Mouse (Mus musculus): ENCODE data around the gene Gsg1l. TPM values are rescaled to one million over a fixed set of nuclear protein-coding genes. Genes with fewer than 3 reads are reported as not detected.

Gsg1l gene
- polyA plus RNA-seq, 1 experiment from 2014 or later: 0.96 TPM

DNA sequence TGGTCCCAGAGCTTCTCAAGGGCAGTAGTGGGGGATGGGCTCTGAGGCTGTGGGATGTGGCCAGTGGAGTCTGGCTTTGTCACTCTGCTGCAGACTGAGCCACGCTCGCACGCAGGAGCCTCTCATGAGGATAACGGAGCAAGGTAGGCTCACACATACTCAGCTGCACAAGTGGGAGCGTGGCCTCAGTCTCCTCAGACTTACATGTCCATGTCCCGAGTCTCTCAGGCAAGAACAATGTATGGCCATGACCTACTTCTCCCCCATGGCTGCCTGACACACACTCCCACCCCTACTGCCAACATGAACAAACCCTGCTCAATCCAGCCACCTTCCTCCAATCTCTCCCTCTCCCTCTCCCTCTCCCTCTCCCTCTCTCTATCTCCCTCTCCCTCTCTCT, 106.8 kb downstream of the Gsg1l start:
- Histone ChIP-seq H3K27me3 (ENCODE audit: insufficient read depth, low read length) (no peaks in the 10 kb centered on the region), H3K9ac (replicated peaks; ENCODE audit: low read length) (no peak overlapping the region), H3K36me3 (ENCODE audit: insufficient read depth, low read length) (no peaks in the 10 kb centered on the region), H3K27ac (ENCODE audit: low read length) (no peak overlapping the region), H3K4me3 (ENCODE audit: low read length) (no peak overlapping the region), H3K4me2 (replicated peaks; ENCODE audit: low read depth, low read length) (no peak overlapping the region), H3K4me1 (ENCODE audit: insufficient read depth, low read length) (no peaks in the 10 kb centered on the region), H3K9me3 (ENCODE audit: low read length) (no peaks in the 10 kb centered on the region)
- ATAC-seq (ENCODE audit: low FRiP score, low TSS enrichment): no peak
- 71% methylated on average over 6 of the region's 6 CpGs for whole genome bisulfite sequencing

DNA sequence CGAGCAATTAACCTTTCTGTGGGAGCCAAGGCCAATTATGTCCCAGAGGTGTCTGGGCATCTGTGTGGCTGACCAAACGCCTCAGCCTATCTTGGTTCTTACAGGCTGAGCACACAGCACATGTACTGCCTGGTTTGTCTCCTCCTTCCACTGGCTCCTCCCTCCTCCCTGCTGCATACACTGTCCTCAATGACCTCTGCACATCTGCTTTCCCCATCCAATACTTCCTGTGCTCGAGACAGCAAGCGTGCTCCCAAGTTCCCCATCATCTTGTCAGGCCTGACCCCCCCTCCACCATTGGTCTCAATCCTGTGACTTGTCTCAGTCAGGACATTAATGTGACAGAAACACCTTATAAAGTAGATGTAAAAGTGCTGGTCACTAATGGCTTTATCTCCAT, 108.3 kb downstream of the Gsg1l start:
- Histone ChIP-seq H3K27ac (ENCODE audit: low read length) (no peak overlapping the region), H3K9ac (replicated peaks; ENCODE audit: low read length) (no peak overlapping the region), H3K4me2 (replicated peaks; ENCODE audit: low read depth, low read length) (no peak overlapping the region), H3K4me3 (ENCODE audit: low read length) (no peak overlapping the region), H3K4me1 (ENCODE audit: insufficient read depth, low read length) (no peaks in the 10 kb centered on the region), H3K9me3 (ENCODE audit: low read length) (no peaks in the 10 kb centered on the region), H3K27me3 (ENCODE audit: insufficient read depth, low read length) (no peaks in the 10 kb centered on the region), H3K36me3 (ENCODE audit: insufficient read depth, low read length) (no peaks in the 10 kb centered on the region)
- ATAC-seq (ENCODE audit: low FRiP score, low TSS enrichment): no peak
- WGBS: 35% methylated on average over 4 of the region's 4 CpGs

DNA sequence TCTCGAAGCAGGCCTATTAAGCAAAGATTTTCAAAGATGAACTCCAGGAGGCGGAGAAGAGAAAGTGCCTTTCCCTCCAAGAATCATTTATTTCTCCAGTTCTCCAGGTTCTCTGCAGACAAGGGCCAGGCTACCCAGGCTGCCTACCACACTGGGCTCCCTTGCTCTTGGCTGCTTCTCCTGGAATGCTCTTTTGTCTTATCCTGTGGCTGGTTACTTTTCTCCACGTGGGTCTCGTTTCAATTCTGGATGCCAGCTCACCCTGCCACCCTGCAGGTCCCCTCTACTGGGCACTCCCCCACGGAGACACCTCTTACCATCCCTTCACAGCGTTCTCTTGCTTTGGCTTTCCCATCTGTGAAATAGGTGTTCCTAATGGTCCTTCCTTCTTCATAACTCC, 109.4 kb downstream of the Gsg1l start:
- Histone ChIP-seq H3K36me3 (ENCODE audit: insufficient read depth, low read length) (no peaks in the 10 kb centered on the region), H3K27ac (ENCODE audit: low read length) (no peak overlapping the region), H3K4me1 (ENCODE audit: insufficient read depth, low read length) (no peaks in the 10 kb centered on the region), H3K4me3 (ENCODE audit: low read length) (no peak overlapping the region), H3K27me3 (ENCODE audit: insufficient read depth, low read length) (no peaks in the 10 kb centered on the region), H3K4me2 (replicated peaks; ENCODE audit: low read depth, low read length) (no peak overlapping the region), H3K9me3 (ENCODE audit: low read length) (no peaks in the 10 kb centered on the region), H3K9ac (replicated peaks; ENCODE audit: low read length) (no peak overlapping the region)
- WGBS: 56% methylated on average over 6 of the region's 6 CpGs
- no peak for ATAC-seq (ENCODE audit: low FRiP score, low TSS enrichment)

DNA sequence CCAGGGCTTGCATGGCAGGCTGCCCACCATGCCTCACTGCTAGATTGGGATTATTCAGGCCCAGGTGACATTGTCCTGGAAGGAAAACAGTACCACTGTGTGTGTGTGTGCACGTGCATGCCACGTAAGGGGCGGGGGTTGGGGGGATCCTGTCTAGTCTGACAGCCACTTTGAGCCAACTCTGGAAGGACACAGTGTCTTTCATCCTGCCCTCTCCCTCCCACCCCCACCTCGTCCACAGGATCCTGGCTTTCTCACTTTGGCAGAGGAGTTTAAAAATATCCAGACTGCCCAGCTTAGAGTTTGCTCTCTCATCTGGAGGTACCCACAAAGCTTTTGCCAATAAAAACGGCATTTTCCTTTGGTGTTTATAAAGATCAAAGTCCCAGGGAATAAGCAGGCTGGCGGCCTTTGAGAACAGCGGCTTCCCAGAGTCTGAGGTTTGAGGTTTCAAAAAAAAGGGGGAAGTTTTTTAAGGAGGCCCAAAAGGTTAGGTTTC, 110.0 kb downstream of the Gsg1l start:
- Histone ChIP-seq H3K36me3 (ENCODE audit: insufficient read depth, low read length) (no peaks in the 10 kb centered on the region), H3K4me1 (ENCODE audit: insufficient read depth, low read length) (no peaks in the 10 kb centered on the region), H3K27ac (ENCODE audit: low read length) (no peak overlapping the region), H3K9me3 (ENCODE audit: low read length) (no peaks in the 10 kb centered on the region), H3K4me2 (replicated peaks; ENCODE audit: low read depth, low read length) (no peak overlapping the region), H3K9ac (replicated peaks; ENCODE audit: low read length) (no peak overlapping the region), H3K4me3 (ENCODE audit: low read length) (no peak overlapping the region), H3K27me3 (ENCODE audit: insufficient read depth, low read length) (no peaks in the 10 kb centered on the region)
- 35% methylated on average over 7 of the region's 7 CpGs for WGBS
- no peak for ATAC-seq (ENCODE audit: low FRiP score, low TSS enrichment)

DNA sequence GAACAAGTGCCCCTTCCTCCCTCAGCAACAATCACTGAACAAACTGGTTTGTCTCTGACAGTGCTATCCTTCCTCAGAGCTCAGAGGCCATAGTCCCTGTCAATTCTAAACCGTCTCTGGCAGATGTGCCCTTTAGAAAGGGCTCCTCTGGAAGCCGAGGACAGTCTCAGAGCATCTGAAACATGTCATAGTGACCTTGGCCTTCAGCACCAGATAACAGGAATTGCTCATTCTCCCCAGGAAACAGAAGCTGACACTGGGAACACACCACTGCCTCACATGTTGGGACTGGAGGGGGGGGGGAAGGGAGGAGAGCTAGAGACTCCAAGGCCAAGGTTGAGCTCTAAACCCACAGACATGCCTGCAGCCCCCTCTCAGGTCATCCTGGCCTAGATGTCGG, 113.1 kb downstream of the Gsg1l start:
- WGBS: 56% methylated on average over 3 of the region's 3 CpGs
- H3K4me2 ChIP-seq (replicated peaks; ENCODE audit: low read depth, low read length): no peak overlapping the region
- ATAC-seq (ENCODE audit: low FRiP score, low TSS enrichment): no peak

DNA sequence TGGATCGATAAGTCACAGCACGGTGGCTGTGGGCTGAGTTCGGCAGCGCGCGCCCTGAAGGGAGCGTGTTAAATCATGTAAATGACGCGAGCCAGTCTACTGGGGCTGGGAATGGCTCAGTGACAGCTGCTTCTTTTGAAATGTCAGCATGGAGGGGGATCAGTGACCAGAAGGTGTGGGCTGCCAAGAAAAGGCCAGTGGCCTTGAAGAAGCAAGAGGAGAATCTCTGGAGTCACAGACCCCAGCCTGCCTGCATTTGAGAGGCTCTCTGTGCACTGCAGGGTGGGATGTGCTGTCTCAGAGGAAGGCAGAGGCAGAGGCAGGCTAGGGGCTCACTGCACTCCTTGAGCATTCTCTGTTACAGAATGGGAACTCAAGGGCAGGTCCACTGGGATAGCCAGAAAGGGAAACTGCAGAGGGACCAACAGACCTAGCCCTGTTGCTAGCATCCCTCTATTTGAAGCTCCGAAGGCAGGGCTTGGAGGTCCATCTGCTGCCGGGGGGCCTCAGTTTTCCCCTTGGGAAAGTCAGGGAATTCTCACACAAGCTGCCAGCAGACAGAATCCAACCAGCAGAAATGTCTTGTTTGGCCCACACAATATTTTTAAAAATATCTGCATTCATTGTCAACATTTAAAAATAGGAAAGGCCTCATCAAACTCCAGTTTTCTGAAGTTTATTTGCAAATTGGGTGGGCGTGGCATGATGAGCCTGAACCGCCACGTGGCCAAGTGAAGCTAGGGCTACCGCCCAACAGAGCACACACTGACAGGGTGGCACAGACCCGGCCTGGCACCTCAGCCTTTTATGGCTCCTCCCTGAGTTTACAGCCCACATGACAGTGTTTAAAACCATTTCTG, 115.6 kb downstream of the Gsg1l start:
- 0 out of 2 replicates have a peak, but pooled peaks cover 4% of the 10 kb centered on the region for H3K4me1 ChIP-seq (ENCODE audit: insufficient read depth, low read length)
- H3K27me3 ChIP-seq (ENCODE audit: insufficient read depth, low read length): no peaks in the 10 kb centered on the region
- H3K27ac ChIP-seq (ENCODE audit: low read length): no peak overlapping the region
- H3K9ac ChIP-seq (replicated peaks; ENCODE audit: low read length): no peak overlapping the region
- WGBS: 31% methylated on average over 16 of the region's 16 CpGs
- H3K4me2 ChIP-seq (replicated peaks; ENCODE audit: low read depth, low read length): no peak overlapping the region
- H3K9me3 ChIP-seq (ENCODE audit: low read length): no peaks in the 10 kb centered on the region
- H3K4me3 ChIP-seq (ENCODE audit: low read length): no peak overlapping the region
- no peaks in the 10 kb centered on the region for H3K36me3 ChIP-seq (ENCODE audit: insufficient read depth, low read length)
- ATAC-seq (ENCODE audit: low FRiP score, low TSS enrichment): no peak

More for the DNA sequence above, 113.1 kb downstream of the Gsg1l start:
- H3K4me1 ChIP-seq (ENCODE audit: insufficient read depth, low read length): 0 out of 2 replicates have a peak, but pooled peaks cover 4% of the 10 kb centered on the region
- H3K9me3 ChIP-seq (ENCODE audit: low read length): no peaks in the 10 kb centered on the region
- H3K27ac ChIP-seq (ENCODE audit: low read length): no peak overlapping the region
- no peaks in the 10 kb centered on the region for H3K27me3 ChIP-seq (ENCODE audit: insufficient read depth, low read length)
- H3K36me3 ChIP-seq (ENCODE audit: insufficient read depth, low read length): no peaks in the 10 kb centered on the region
- H3K4me3 ChIP-seq (ENCODE audit: low read length): no peak overlapping the region
- no peak overlapping the region for H3K9ac ChIP-seq (replicated peaks; ENCODE audit: low read length)

DNA sequence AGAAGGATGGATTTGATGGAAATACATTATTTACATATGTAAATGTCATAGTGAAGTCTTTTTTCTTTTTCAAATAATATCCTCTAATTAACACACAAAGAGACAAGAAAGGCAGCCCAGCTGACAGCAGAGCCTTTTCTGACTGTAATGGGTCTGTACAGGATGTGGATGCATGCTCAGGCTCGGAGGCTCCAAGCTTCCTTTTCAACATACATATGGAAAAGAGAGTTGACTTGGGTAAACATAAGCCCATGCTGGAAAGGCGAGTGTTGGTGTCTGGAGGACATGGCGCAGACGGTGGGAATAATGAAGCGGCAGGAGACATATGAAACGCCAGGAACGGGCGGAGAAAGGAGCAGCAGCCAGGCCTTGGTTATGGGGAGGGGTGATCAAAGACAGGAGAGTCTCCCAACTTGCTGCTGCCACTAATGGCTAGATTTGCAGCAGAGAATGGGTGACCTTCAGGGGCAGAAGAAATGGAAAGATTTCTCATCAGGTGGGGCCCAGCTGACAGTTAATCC, 118.1 kb downstream of the Gsg1l start:
- no peaks in the 10 kb centered on the region for H3K36me3 ChIP-seq (ENCODE audit: insufficient read depth, low read length)
- no peak overlapping the region for H3K27ac ChIP-seq (ENCODE audit: low read length)
- H3K4me2 ChIP-seq (replicated peaks; ENCODE audit: low read depth, low read length): no peak overlapping the region
- H3K4me1 ChIP-seq (ENCODE audit: insufficient read depth, low read length): 0 out of 2 replicates have a peak, but pooled peaks cover 6% of the 10 kb centered on the region
- WGBS: 68% methylated on average over 8 of the region's 8 CpGs
- H3K9me3 ChIP-seq (ENCODE audit: low read length): no peaks in the 10 kb centered on the region
- H3K9ac ChIP-seq (replicated peaks; ENCODE audit: low read length): no peak overlapping the region
- ATAC-seq (ENCODE audit: low FRiP score, low TSS enrichment): no peak
- no peak overlapping the region for H3K4me3 ChIP-seq (ENCODE audit: low read length)
- H3K27me3 ChIP-seq (ENCODE audit: insufficient read depth, low read length): no peaks in the 10 kb centered on the region

DNA sequence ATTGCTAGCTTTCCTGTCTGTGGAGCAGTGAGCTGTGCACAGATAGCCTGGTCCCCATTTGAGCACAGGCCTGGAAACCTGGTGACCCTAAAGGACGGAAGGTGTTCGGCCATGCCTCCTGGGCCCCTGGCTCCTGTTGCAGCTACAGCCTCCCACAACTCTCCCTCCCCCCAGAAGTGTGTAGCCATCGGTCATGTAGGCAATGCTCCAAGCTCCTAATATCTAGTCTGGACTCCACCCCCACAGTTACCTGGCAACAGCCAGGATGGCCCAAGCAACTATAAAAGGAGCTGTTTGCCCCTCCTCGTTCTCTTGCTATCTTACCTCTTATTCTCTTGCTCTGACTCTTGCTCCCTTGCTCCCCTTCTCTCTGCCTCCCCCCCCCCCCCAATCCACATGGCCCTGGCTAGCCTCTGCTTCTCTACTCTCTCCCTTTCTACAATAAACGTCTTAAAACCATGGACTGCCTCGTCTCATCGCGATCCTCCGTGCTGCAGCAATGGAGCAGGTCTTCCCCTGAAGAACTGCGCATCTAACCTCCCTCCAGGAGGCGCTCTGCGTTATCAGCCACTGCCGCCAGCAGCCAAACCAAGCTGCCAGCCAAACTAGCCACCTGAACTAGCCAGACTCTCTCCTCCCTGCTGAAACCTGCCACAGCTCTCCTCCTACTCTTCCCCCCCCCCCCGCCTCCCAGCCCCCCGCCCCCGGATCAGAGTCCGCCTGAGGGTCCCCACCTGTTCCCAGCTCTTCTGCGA, 122.7 kb downstream of the Gsg1l start:
- H3K27me3 ChIP-seq (ENCODE audit: insufficient read depth, low read length): no peaks in the 10 kb centered on the region
- no peak overlapping the region for H3K4me2 ChIP-seq (replicated peaks; ENCODE audit: low read depth, low read length)
- peaks cover 4% of the 10 kb centered on the region; the same call in 1 of the 2 replicates for H3K4me1 ChIP-seq (ENCODE audit: insufficient read depth, low read length)
- H3K36me3 ChIP-seq (ENCODE audit: insufficient read depth, low read length): no peaks in the 10 kb centered on the region
- 39% methylated on average over 17 of the region's 18 CpGs for WGBS
- H3K27ac ChIP-seq (ENCODE audit: low read length): no peak overlapping the region
- no peak overlapping the region for H3K4me3 ChIP-seq (ENCODE audit: low read length)
- H3K9me3 ChIP-seq (ENCODE audit: low read length): no peaks in the 10 kb centered on the region
- no peak overlapping the region for H3K9ac ChIP-seq (replicated peaks; ENCODE audit: low read length)
- no peak; the same call in 1 of the 2 replicates for ATAC-seq (ENCODE audit: low FRiP score, low TSS enrichment)

DNA sequence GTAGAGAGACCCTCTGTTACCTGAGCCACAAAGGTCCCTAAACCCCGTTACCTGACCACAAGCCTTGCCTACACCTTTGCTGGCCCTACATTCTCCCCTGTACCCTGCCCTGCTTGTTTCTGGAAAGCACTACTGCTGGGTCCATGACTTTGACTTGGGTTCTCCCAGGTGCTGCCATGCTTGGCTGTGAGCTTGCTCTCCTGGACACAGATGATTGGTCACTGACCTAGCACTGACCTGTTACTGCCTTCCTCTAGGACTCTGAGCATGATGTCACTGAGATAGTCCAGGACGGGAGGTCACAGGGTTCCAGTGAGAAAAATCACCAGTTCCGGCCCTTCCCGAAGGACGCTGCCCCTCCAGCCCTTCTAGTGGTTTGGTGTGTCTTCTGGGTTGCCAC, 123.4 kb downstream of the Gsg1l start:
- 61% methylated on average over 5 of the region's 5 CpGs for WGBS

More for the DNA sequence above, 123.4 kb downstream of the Gsg1l start:
- Histone ChIP-seq H3K9me3 (ENCODE audit: low read length) (no peaks in the 10 kb centered on the region), H3K36me3 (ENCODE audit: insufficient read depth, low read length) (no peaks in the 10 kb centered on the region), H3K4me3 (ENCODE audit: low read length) (no peak overlapping the region), H3K9ac (replicated peaks; ENCODE audit: low read length) (no peak overlapping the region), H3K27me3 (ENCODE audit: insufficient read depth, low read length) (no peaks in the 10 kb centered on the region), H3K27ac (ENCODE audit: low read length) (no peak overlapping the region), H3K4me1 (ENCODE audit: insufficient read depth, low read length) (peaks cover 4% of the 10 kb centered on the region; the same call in 1 of the 2 replicates), H3K4me2 (replicated peaks; ENCODE audit: low read depth, low read length) (no peak overlapping the region)
- no peak for ATAC-seq (ENCODE audit: low FRiP score, low TSS enrichment)

All from kidney, embryonic 16.5 days (tissue).